Mouse (Mus musculus) layer of hippocampus, postnatal 25 days (tissue): ENCODE data around the gene Ppcdc. TPM values are rescaled to one million over a fixed set of nuclear protein-coding genes. Genes with fewer than 3 reads are reported as not detected.

ENCODE experiments used
- DNase-seq, 2 experiments: peaks; one replicate each; pipeline ENCODE4 v3.0.0; 2022; ENCODE audit warnings: mixed read lengths in 2 of 2, low spot score in 1 of 2; ENCODE audit errors: extremely low spot score in 1 of 2
- total RNA-seq, 2 experiments: library from RNA; stranded (reverse); gene quantifications; 2 replicates each; pipeline ENCODE4 v1.2.3; 2021

Ppcdc gene
- total RNA-seq, 2 experiments from 2014 or later = 11.5 to 17.4 TPM

DNA sequence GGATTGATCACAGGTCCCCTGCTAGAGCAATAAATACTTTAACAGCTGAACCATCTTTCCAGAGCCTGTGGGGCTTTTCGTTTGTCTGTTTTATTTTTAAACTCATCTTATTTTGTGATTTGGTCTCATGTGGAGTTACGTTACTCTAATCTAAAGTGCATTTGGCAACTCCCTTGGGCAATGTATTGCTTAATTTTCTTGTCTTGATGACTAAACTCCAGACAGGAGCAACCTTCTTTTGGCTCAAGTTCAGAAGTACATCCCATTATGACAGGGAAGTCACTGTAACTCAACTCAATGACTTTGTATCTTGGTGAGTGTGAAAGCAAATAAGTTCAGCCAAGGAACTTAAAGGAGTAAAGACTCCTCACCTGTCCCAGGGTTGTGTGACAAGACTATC lies 55.3 kb downstream of the Ppcdc start:
- DNase-seq = no peak

DNA sequence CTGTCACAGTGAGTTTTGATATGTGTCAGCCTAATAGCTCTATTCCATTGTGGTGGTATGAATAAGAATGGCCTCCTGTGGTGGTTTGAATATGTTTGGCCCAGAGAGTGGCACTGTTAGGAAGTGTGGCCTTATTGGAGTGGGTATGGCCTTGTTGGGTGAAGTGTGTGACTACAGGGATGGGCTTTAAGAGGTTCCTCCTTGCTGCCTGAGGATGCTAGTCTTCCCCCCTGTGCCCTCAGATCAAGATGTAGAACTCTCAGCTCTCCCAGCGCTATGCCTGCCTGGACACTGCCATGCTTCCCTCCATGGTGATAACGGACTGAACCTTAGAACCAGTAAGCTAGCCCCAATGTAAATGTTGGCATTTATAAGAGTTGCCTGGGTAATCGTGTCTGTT lies 78.9 kb downstream of the Ppcdc start:
- no peak for DNase-seq

DNA sequence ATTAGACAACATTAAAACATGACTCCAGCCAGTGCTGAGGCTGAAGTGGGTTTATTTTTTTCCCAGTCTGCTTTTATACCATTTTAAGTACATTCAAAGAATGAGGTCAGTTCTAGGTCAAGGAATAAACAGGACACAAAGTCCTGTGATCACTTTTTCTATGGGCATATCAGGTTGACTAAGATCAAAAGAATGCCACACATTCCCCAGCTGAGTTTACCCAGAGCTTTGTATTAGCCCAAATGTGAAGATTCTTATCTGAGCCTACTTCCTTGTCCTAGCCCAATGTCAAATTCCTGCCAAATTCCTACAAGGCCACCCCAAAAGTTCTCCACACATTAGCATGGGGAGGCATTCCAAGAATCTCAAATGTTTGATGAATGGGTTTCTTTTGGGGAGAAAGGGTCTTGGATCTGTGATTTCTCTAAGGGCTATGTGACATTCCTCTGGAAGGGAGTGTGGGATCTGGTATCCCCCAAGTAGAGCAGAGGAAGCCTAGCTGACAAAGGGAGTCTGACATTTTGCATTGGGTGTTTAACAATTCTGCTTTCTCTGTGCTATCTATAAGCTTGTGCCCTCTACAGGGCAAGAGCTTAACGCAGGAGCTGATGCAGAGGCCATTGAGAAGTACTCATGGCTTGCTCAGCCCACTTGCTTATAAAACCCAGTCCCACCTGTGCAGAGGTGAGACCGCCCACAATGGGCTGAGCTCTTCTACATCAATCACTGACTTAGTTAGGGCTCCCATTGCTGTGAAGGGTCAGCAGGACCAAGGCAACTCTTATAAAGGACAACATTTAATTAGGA lies 85.3 kb downstream of the Ppcdc start:
- no peak for DNase-seq

DNA sequence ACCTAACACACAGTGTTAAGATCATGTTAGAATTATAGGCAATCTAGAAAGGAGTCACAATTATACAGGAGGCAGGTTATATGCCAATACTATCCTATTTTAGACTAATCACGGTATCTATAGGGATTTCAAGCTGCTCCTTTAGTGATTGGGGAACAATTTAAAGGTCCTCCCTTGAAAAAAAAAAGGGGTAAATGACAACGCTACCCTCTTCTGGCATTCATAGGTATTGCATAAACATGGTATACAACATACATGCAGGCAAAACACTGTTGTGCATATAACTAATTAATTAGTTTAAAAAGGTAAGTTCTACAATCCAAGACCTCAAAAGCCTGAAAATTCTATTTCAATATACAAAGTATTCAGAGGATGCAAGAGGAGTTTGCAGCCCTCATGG lies 88.6 kb downstream of the Ppcdc start:
- DNase-seq = no peak

DNA sequence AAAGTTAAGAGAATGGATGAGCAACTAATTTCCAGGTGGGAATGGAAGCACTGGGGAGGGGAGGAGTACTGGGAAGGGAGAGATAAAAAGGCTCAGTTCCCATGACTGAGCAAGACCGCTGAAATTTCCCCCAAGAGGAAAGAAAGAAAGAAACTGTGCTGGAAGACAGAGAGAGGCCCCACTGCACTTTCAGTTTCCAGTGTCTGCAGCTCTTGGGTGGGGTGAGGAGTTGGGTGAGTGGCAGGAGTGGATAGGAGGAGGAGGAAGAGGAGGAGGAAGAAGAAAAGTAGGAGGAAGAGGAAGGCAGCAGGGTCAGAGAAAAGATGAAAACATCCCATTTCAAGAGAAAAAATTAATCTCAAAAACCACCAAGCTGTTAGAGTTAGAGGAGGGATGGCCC lies 94.0 kb downstream of the Ppcdc start:
- DNase-seq = no peak

DNA sequence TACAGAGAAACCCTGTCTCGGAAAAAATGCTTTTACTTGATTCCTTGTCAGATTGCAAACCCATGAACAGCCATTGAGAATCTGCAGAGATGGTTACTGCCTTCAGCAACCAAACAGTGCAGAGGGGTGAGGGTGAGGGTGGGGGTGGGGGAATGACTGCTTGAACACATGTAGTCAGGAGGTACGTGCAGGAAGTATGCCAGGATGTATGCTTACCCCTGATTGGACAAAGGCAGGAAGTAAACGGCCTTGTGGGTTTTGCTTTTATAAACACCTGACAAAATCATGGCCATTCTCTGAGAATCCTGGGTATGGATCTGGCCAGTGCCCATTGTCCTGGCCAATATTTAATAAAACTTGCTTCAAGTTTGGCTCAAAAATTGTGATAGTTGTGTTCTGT lies 96.2 kb downstream of the Ppcdc start:
- DNase-seq = no peak

DNA sequence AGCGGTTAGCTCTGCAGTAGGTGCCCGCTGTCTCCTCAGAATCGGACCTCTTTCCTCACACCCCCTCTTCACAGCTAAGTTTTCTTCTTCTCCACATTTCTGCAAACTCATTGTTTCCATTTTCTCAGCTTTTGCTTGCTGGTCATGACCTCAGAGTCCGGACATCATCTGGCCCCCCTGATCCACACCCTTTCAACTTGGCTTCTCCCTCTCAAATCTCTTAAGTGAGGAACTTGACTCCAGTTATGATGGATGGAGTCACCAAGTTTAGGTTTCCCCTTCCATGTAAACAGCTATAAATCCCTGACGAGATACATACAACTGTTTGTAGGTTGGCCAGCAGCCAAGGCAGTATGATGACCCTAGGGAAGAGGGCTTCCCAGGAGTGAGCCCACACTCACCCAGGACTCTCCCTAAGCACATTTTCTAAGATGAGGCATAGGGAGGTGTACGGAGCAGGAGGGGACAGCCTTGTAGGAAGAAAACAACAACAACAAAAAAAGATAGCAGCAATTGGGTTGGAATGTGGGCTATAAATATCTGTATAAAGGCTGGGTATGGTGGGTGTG lies 96.9 kb downstream of the Ppcdc start:
- DNase-seq = no peak

DNA sequence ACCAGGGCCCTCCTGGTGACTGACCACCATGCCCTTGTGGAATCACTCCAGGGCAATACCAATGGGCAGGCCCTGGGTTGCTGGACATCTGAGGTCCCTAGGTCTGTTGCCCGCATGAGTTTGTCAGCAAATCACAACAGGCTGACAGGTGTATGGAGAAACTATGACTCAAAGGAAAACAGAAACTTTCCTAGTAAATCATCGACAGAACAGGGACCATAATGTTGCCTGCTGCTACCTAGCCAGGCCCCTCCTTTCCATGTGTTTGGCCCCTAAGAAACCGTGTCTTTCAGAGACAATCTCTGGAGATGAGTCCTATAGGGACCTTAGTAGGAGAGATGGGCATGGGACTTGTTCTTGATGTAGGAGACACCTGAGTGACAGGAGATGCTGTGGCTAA lies 97.7 kb downstream of the Ppcdc start:
- no peak for DNase-seq

DNA sequence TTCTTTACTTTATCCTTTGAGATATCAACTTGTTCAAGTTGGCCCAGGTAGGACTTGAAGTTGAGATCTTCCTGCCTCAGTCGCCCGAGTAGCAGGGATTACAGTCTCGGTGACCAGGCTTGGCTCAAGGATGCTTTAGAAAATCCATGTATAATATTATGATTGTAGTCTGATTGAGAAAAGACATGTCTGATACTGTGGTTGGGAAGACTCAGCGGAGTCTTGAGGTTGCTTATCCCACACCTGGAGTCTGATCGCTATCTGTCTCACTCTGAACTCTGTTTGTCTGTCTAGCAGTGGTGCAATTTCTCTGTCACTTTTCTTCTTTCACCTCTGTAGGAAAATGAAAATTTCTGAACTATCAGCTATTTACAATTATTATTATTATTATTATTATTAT lies 99.6 kb downstream of the Ppcdc start:
- DNase-seq = no peak

DNA sequence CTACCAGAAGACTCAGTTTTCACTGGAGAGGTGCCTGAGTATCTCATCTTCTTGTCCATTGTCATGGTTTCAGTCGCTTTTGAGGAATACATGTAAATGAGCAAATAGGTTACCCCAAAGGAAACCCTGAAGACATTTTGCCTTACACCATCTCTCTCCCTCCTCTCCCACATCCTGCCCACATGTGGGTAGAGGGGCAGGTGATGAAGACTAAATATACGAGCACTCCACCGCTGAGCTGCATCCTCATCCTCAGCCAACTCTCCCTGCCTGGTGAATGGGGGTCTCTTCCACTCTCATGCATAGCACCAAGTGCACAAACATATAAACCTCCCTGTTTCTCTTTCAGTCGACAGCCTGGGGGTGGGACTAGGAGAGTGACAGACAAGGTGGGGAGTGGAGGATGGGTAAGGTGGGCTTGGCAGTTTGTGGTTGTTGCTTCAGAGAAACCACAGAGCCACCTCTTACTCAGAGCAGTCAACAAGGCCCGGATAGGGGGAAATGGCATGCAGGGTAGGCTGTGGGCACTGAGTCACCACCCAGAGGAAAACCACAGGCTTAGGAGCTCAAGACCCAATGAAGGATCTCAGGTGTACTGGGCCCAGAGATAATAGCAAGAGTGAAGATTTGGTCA lies 100.2 kb downstream of the Ppcdc start:
- DNase-seq = no peak

DNA sequence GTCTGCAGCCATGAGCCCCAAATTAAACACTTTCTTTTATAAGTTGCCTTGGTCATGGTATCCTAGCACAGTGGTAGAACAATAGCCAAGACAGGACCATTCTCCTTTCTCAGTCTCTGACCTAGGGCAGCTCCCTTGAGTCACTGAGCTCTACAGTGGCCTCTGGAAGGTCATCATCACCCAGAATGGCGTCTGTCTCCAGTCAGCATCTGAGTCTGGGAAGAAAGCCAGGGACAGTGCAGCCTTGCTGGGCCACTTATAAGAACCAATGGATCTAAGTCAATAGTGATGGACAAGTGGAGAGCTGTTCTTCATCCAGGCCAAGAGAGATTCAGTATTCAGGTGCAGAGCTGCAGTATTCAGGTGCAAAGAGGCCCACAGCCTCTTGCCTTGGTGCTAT lies 101.2 kb downstream of the Ppcdc start:
- no peak for DNase-seq

Other genes with a start within 250 kb of the Ppcdc start
- not detected for gene Trcg1, start 203.6 kb downstream of the Ppcdc start, total RNA-seq
- 10 to 100 TPM; 27.1 to 28.9 TPM for gene 1700017B05Rik, start 177.5 kb downstream of the Ppcdc start, total RNA-seq
- gene Scamp5, start 27.9 kb upstream of the Ppcdc start, total RNA-seq = 100 to 1,000 TPM; 420 to 434 TPM
- 10 to 100 TPM; 10.9 to 13.2 TPM for gene Rpp25, start 63.9 kb upstream of the Ppcdc start, total RNA-seq
- gene Cox5a, start 81.2 kb upstream of the Ppcdc start, total RNA-seq = 100 to 1,000 TPM; 389 to 459 TPM
- gene Fam219b, start 97.4 kb upstream of the Ppcdc start, total RNA-seq = 10 to 100 TPM; 21.5 to 22.5 TPM
- gene Mpi, start 112.6 kb upstream of the Ppcdc start, total RNA-seq = 10 to 100 TPM; 69.5 to 76.0 TPM
- gene Scamp2, start 120.8 kb upstream of the Ppcdc start, total RNA-seq = 10 to 100 TPM; 26.2 TPM
- gene Ulk3, start 149.3 kb upstream of the Ppcdc start, total RNA-seq = 10 to 100 TPM; 18.4 to 31.8 TPM
- gene Cplx3, start 166.2 kb upstream of the Ppcdc start, total RNA-seq = 1 to 10 TPM; 2.7 to 3.0 TPM
- gene Lman1l, start 180.7 kb upstream of the Ppcdc start, total RNA-seq = not detected
- 10 to 100 TPM; 37.5 to 37.9 TPM for gene Csk, start 213.5 kb upstream of the Ppcdc start, total RNA-seq
- not detected for gene Cyp1a2, start 243.6 kb upstream of the Ppcdc start, total RNA-seq
- under 1 TPM; 0.12 to 0.14 TPM for gene Cyp1a1, start 247.8 kb upstream of the Ppcdc start, total RNA-seq